Mouse (Mus musculus): Measurements from ENCODE around the gene Hdac11. TPM values are rescaled to one million over a fixed set of nuclear protein-coding genes. Genes with fewer than 3 reads are reported as not detected.

Hdac11 gene
- total RNA-seq, 2 experiments from 2014 or later = 173 to 178 TPM

- no peak for DNase-seq (ENCODE audit: low spot score in 2 of 2)
- intact Hi-C loops (cut with DNase I) = no loop called here
Measured at GRCm38 (mm10) chr6:91222694-91223346, 66.4 kb downstream of the Hdac11 start.

Other genes starting within 250 kb of the Hdac11 start
- 100 to 1,000 TPM; 352 to 390 TPM for gene Iqsec1, start 168.0 kb upstream of the Hdac11 start, total RNA-seq (2021)
- 10 to 100 TPM; 24.8 to 27.7 TPM for gene Nup210, start 39.8 kb upstream of the Hdac11 start, total RNA-seq (2021)
- 1 to 10 TPM; 4.0 to 6.8 TPM for gene Fbln2, start 55.8 kb downstream of the Hdac11 start, total RNA-seq (2021)